Mouse (Mus musculus) frontal cortex, postnatal 14 days (tissue): ENCODE measurements around the gene Tnr.
A peak's percentile ranks its signal among the peaks of the same experiment; 100 is the strongest.

Experiments used
- DNase-seq, 2 experiments: peaks; one replicate each; pipeline ENCODE4 v3.0.0; 2022; ENCODE audit warnings: low spot score in 2 of 2

Tnr gene

GRCm38 (mm10) chr1:159566046-159566445 is 42.5 kb downstream of the Tnr start:
- DNase-seq: no peak

GRCm38 (mm10) chr1:159567171-159567570 is 43.6 kb downstream of the Tnr start:
- DNase-seq: no peak

DNA sequence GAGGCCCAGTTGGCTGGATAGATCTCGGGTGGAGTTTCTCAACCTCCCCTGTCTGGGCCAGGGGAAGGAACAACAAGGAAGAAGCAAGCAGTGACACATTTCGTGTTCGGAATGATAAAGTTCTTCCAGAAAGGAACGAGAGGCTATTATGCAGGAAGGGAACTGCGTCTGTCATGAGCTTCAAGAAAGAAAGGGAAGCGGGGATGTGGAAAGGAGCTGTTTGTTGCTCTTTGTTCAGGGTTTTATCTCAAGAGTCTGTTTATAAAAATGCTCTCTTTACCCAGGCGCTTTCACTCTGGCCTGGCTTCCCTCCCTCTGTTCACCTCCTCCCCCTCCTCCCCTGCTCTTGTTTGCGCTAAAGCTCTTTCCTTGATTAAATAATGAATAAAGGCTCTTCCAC is 46.7 kb downstream of the Tnr start:
- no peak for DNase-seq

GRCm38 (mm10) chr1:159570831-159571230 is 47.3 kb downstream of the Tnr start:
- no peak for DNase-seq

DNA sequence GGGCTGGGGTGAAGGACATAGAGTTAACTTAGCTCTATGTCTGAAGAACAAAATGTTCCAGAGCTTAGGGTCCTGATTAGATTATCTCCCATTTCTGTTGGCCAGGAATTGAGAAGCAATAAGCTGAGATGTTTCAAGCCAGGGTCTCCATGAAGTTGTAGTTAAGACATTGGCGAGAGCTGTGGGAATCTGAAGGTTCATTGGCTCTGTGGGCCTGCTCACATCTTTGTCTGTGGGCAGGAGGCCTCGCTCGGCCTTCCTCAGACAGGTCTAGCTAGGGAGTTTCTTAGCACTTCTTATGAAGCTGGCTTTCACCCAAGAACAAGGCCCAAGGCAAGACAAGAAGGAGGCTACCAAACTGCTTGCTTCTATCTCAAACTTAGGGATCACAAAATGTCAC is 48.4 kb downstream of the Tnr start:
- no peak for DNase-seq

- DNase-seq: no peak
These were observed 49.5 kb downstream of the Tnr start for GRCm38 (mm10) chr1:159573116-159573515.

GRCm38 (mm10) chr1:159574661-159575060 is 51.1 kb downstream of the Tnr start:
- no peak for DNase-seq

DNA sequence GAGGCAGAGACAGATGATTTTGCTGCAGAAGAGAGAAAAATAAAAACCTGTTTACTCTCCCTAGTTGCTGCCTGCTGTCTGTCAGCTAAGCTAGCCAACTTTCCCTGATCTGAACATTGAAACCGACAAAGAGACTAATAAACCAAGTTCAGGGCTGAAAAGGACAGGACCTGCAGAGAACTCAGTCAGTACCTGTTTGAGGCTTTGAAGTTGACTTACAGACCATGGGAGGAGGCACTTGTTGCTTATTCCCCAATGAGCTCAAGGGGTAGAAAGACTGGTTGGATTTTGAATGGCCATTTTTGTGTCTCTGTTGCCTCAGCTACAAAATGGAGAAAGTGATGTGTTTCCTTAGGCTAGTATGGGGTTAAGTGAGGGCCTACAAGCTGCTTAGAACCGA is 52.7 kb downstream of the Tnr start:
- DNase-seq: no peak

DNA sequence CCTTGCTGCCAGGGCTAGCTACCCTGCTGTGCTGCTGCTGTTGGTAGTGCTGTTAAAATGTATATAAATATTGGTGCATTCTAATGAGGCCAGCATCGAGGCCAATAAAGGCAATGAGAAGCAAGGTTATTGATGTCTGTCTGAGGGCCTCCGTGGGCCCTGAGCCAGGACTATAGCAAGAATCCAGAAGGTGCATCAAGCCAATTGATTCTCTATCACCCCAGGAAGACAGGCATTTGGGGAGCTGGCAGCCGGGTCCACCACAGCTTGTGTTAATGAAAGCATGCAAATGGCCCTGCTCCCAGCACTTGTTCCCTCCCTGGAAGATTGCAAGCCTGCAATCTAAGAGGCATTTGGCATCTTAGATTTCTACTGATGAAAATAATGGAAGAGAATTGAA is 54.8 kb downstream of the Tnr start:
- no peak for DNase-seq

GRCm38 (mm10) chr1:159580335-159580921 is 56.9 kb downstream of the Tnr start:
- no peak for DNase-seq

- no peak for DNase-seq
These were observed 60.3 kb downstream of the Tnr start for GRCm38 (mm10) chr1:159583877-159584276.

- no peak for DNase-seq
These were observed 65.2 kb downstream of the Tnr start for GRCm38 (mm10) chr1:159588741-159589140.

DNA sequence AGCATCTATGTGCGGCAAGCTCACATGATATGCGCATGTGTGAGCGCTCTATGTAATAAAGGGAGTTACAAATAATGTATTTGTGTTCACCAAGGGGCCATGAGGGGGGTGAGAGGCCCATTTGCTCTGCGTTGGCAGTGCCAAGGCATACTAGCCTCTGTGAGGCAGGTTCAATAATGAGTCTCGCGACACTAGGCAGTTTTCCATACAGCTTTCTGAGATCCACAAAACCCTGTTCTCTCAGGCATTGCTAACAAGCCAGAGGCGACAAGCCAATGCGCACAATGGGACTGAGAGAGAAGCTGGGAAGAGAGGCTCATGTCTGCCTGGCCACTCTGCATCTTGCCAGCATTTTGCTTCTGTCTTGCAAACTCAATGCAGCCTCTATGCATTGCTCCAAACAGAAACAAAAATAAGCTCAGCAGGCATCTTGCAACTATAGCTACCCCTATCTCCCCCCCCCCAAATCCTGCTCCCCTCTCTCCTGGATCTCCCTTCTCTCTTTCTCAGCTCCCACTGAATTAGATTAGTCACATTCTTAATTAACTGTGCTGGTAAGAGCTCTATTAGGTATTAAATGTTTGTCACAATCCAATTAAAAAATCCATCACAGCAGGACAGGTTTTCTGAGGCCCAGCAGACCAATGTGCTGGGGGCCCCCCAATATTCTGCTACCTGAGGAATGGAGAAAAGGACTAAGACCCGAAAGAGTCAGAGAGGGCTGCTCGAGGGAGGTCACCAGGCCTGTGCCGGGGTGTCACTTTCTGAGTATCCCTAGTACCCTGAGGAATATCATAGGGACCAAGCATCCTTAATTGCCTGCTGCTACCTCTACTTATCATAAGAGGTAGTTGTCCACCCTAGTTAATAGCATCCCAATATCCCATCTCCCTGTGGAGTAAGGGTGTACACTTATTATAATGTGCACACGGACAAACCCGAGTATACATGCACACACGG is 70.8 kb downstream of the Tnr start:
- no peak for DNase-seq

DNA sequence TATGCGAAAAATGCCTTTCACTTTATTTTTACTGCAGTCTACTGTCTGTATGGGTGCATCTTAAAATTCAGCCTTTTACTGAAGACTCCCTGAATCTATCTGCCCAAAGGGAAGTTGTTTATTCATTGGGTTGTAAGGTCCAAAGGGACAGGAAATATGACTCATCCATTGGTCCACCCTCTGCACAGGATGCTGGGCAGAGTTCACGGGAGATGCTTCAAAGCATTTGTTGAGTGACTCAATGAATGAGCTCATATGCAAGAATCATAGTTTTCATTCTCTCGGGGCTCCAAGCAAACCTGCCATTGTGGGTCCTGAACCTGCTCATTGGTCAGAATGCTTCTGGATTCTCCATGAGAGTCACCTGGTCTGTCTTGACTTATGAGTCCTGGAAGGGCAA is 72.2 kb downstream of the Tnr start:
- no peak for DNase-seq

DNA sequence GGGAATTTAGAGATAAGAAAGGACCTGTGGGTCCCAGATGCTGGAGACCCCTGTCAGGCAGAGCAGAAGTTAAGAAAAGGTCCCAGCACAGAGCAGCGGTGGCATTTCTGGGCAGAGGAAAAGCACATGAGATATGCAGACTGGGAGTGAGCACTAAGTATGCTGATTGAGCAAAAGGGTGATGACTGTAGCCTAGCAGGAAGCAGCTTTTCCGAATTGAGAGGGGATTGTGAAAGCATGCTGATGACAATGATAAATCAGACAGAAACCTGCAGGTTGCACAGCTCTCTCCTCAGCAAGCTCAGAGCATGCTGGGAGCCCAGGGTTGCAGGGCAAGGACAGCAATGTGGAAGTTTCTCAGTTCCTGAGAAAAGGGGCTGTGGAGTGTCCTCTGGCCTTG is 73.1 kb downstream of the Tnr start:
- no peak for DNase-seq

DNA sequence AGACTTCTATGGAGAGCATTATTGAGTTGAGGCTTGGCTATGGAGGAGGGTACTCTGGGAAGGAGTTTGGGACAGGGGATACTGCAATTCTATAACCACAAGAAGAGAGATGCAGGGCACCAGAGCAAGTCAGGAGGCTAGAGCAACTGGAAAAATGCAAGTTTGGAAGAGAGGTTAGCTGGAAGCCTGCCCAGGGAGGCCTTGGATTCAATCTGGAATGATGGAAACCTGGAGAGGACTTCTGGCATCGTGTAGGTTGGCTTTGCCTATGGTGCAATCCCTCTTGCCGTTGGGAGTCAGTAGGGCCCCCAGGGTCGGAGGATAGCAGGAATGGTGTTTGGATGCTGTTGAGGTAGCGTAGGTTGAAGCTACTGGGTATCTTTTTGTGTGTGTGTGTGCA is 90.0 kb downstream of the Tnr start:
- DNase-seq: no peak

- no peak for DNase-seq
These were observed 90.6 kb downstream of the Tnr start for GRCm38 (mm10) chr1:159614062-159614601.

DNA sequence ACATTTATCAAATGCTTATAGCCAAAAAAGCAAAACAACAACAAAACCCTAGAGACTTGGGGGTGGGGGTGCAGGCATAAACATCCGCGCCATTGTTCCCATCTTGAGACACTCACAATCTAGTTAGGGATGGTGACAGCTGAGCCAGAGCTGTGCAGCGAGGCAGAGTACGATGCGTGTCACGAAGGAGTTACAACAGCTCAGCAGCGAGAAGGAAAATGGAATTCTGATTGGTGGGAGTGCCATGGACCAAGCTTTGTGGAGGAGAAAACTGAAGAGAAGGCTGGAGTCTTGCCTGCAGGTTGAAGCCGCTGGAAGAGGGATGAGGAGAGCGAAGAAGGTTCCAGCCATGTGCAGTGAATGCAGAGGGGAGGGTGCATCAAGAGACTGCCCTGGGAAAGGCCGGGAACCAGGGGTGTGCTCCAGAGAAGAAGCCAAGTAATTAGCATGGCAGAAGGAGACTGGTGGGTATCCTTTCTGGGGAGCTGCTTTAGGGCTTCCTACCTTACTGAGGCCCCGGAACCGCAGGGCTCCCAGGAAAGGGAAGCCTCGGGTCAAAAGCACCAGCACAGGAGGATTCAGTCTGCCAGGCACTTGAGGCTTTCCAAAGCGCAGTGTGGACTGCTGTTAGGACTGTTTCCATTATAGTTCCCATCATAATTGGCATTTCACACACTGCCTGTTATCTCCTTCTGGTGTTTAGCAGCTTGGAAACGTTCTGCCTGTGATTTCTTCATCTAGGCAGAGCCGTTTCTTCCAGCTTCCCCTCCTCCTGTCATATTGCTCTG is 91.3 kb downstream of the Tnr start:
- DNase-seq: peak in 1 of 2 experiments; percentile 35

GRCm38 (mm10) chr1:159615686-159616085 is 92.1 kb downstream of the Tnr start:
- no peak for DNase-seq

GRCm38 (mm10) chr1:159619205-159619604 is 95.6 kb downstream of the Tnr start:
- no peak for DNase-seq

- DNase-seq: no peak
These were observed 97.8 kb downstream of the Tnr start for GRCm38 (mm10) chr1:159621321-159621720.

GRCm38 (mm10) chr1:159629119-159629518 is 105.5 kb downstream of the Tnr start:
- DNase-seq: no peak
